Mouse (Mus musculus): ENCODE results near the gene Kcnj5. TPM values are rescaled to one million over a fixed set of nuclear protein-coding genes. Genes with fewer than 3 reads are reported as not detected.

Kcnj5 gene
- polyA plus RNA-seq, 2 experiments: 0.74 to 1.3 TPM

- ATAC-seq (ENCODE audit: insufficient read depth) (no peak), DNase-seq (ENCODE audit: low read depth in 3 of 3, low spot score in 3 of 3) (no peak)
- no peak overlapping the region for H3K4me2 ChIP-seq (ENCODE audit: low read depth)
- no peaks in the 10 kb centered on the region for H3K9me3 ChIP-seq (ENCODE audit: control insufficient read depth, low read length)
- WGBS (ENCODE audit: insufficient replicate concordance): 61% methylated on average over 8 of the region's 8 CpGs
- H3K27ac ChIP-seq: no peak overlapping the region
- H3K4me1 ChIP-seq (replicated peaks; ENCODE audit: control insufficient read depth in 2 of 2, insufficient read depth in 2 of 2, low read length in 1 of 2): no peaks in the 10 kb centered on the region; a peak in 1 of 4 replicates
- TF ChIP-seq CTCF (IDR thresholded peaks at IDR 0.05; ENCODE audit: low read depth): no peak
- TF ChIP-seq EP300 (IDR thresholded peaks at IDR 0.05; ENCODE audit: low read depth): no peak
- H3K36me3 ChIP-seq (replicated peaks; ENCODE audit: control insufficient read depth, insufficient read depth, low read depth): no peaks in the 10 kb centered on the region
- peaks cover 28% of the 10 kb centered on the region for H3K27me3 ChIP-seq (ENCODE audit: control insufficient read depth, insufficient read depth, low read length)
- no peak overlapping the region for H3K9ac ChIP-seq (replicated peaks)
- H3K4me3 ChIP-seq (ENCODE audit: insufficient read depth in 1 of 2, low read depth in 2 of 2, low read length in 2 of 2): no peak overlapping the region
Observed at GRCm38 (mm10) chr9:32348096-32348495, 3.9 kb upstream of the Kcnj5 start.

GRCm38 (mm10) chr9:32344489-32344888, 339 bp upstream of the Kcnj5 start:
- Histone ChIP-seq H3K9ac (replicated peaks) (no peak overlapping the region), H3K4me1 (replicated peaks; ENCODE audit: control insufficient read depth in 2 of 2, insufficient read depth in 2 of 2, low read length in 1 of 2) (peaks cover 2 to 8% of the 10 kb centered on the region in 2 experiments; a peak in 2 of 4 replicates), H3K36me3 (replicated peaks; ENCODE audit: control insufficient read depth, insufficient read depth, low read depth) (no peaks in the 10 kb centered on the region), H3K4me3 (ENCODE audit: insufficient read depth in 1 of 2, low read depth in 2 of 2, low read length in 2 of 2) (peak overlapping the region; percentile 12 to 25; a peak in 1 of 4 replicates), H3K9me3 (ENCODE audit: control insufficient read depth, low read length) (no peaks in the 10 kb centered on the region), H3K27me3 (ENCODE audit: control insufficient read depth, insufficient read depth, low read length) (peaks cover 29% of the 10 kb centered on the region), H3K4me2 (ENCODE audit: low read depth) (peak overlapping the region; percentile 58), H3K27ac (no peak overlapping the region)
- DNase-seq (ENCODE audit: low read depth in 3 of 3, low spot score in 3 of 3) (no peak), ATAC-seq (ENCODE audit: insufficient read depth) (no peak)
- TF ChIP-seq EP300 (IDR thresholded peaks at IDR 0.05; ENCODE audit: low read depth) (no peak), CTCF (IDR thresholded peaks at IDR 0.05; ENCODE audit: low read depth) (no peak)
- WGBS (ENCODE audit: insufficient replicate concordance): 11% methylated on average over 21 of the region's 21 CpGs

GRCm38 (mm10) chr9:32342929-32343328, 1.2 kb downstream of the Kcnj5 start:
- no peak overlapping the region for H3K27ac ChIP-seq
- peak overlapping the region in 1 of 2 experiments; percentile 9; a peak in 1 of 4 replicates for H3K4me3 ChIP-seq (ENCODE audit: insufficient read depth in 1 of 2, low read depth in 2 of 2, low read length in 2 of 2)
- no peaks in the 10 kb centered on the region for H3K36me3 ChIP-seq (replicated peaks; ENCODE audit: control insufficient read depth, insufficient read depth, low read depth)
- 25% methylated on average over 8 of the region's 8 CpGs for WGBS (ENCODE audit: insufficient replicate concordance)
- peaks cover 2 to 8% of the 10 kb centered on the region in 2 experiments; a peak in 2 of 4 replicates for H3K4me1 ChIP-seq (replicated peaks; ENCODE audit: control insufficient read depth in 2 of 2, insufficient read depth in 2 of 2, low read length in 1 of 2)
- peaks cover 29% of the 10 kb centered on the region for H3K27me3 ChIP-seq (ENCODE audit: control insufficient read depth, insufficient read depth, low read length)
- TF ChIP-seq CTCF (IDR thresholded peaks at IDR 0.05; ENCODE audit: low read depth): no peak
- TF ChIP-seq EP300 (IDR thresholded peaks at IDR 0.05; ENCODE audit: low read depth): no peak
- ATAC-seq (ENCODE audit: insufficient read depth) (no peak), DNase-seq (ENCODE audit: low read depth in 3 of 3, low spot score in 3 of 3) (no peak)
- H3K9ac ChIP-seq (replicated peaks): no peak overlapping the region
- peak overlapping the region; percentile 58; the same call in 1 of the 2 replicates for H3K4me2 ChIP-seq (ENCODE audit: low read depth)
- H3K9me3 ChIP-seq (ENCODE audit: control insufficient read depth, low read length): no peaks in the 10 kb centered on the region

GRCm38 (mm10) chr9:32340831-32341230, 3.3 kb downstream of the Kcnj5 start:
- no peak for DNase-seq (ENCODE audit: low read depth in 3 of 3, low spot score in 3 of 3)
- no peak for TF ChIP-seq EP300 (IDR thresholded peaks at IDR 0.05; ENCODE audit: low read depth)
- no peak for TF ChIP-seq CTCF (IDR thresholded peaks at IDR 0.05; ENCODE audit: low read depth)
- no peak overlapping the region for H3K9ac ChIP-seq (replicated peaks)
- peaks cover 25% of the 10 kb centered on the region for H3K27me3 ChIP-seq (ENCODE audit: control insufficient read depth, insufficient read depth, low read length)
- peak; percentile 56; the same call in 1 of the 2 replicates for ATAC-seq (ENCODE audit: insufficient read depth)
- H3K9me3 ChIP-seq (ENCODE audit: control insufficient read depth, low read length): no peaks in the 10 kb centered on the region
- peak overlapping the region; percentile 26; the same call in 1 of the 2 replicates for H3K4me2 ChIP-seq (ENCODE audit: low read depth)
- WGBS (ENCODE audit: insufficient replicate concordance): 5% methylated on average over 5 of the region's 5 CpGs
- H3K4me3 ChIP-seq (ENCODE audit: insufficient read depth in 1 of 2, low read depth in 2 of 2, low read length in 2 of 2): no peak overlapping the region
- peaks cover 2 to 10% of the 10 kb centered on the region in 2 experiments; a peak in 2 of 4 replicates for H3K4me1 ChIP-seq (replicated peaks; ENCODE audit: control insufficient read depth in 2 of 2, insufficient read depth in 2 of 2, low read length in 1 of 2)
- H3K27ac ChIP-seq: no peak overlapping the region
- H3K36me3 ChIP-seq (replicated peaks; ENCODE audit: control insufficient read depth, insufficient read depth, low read depth): no peaks in the 10 kb centered on the region

GRCm38 (mm10) chr9:32335389-32336150, 8.6 kb downstream of the Kcnj5 start:
- Histone ChIP-seq H3K27me3 (ENCODE audit: control insufficient read depth, insufficient read depth, low read length) (no peaks in the 10 kb centered on the region), H3K9ac (replicated peaks) (no peak overlapping the region), H3K4me2 (ENCODE audit: low read depth) (no peak overlapping the region), H3K4me1 (replicated peaks; ENCODE audit: control insufficient read depth in 2 of 2, insufficient read depth in 2 of 2, low read length in 1 of 2) (peaks cover 0 to 10% of the 10 kb centered on the region in 2 experiments; a peak in 3 of 4 replicates), H3K27ac (no peak overlapping the region), H3K9me3 (ENCODE audit: control insufficient read depth, low read length) (no peaks in the 10 kb centered on the region), H3K4me3 (ENCODE audit: insufficient read depth in 1 of 2, low read depth in 2 of 2, low read length in 2 of 2) (no peak overlapping the region), H3K36me3 (replicated peaks; ENCODE audit: control insufficient read depth, insufficient read depth, low read depth) (no peaks in the 10 kb centered on the region)
- 55% methylated on average over 13 of the region's 13 CpGs for WGBS (ENCODE audit: insufficient replicate concordance)
- DNase-seq (ENCODE audit: low read depth in 3 of 3, low spot score in 3 of 3) (no peak), ATAC-seq (ENCODE audit: insufficient read depth) (peak; percentile 69)
- TF ChIP-seq EP300 (IDR thresholded peaks at IDR 0.05; ENCODE audit: low read depth) (no peak), CTCF (IDR thresholded peaks at IDR 0.05; ENCODE audit: low read depth) (no peak)
